Mouse (Mus musculus): ENCODE measurements at regions not wholly inside any gene's neighbourhood (a gene's known extent, or its start where the extent isn't known, plus 50 kb on each side); places are given as distances from the start of the nearest gene placed in this dataset.

- peaks cover 6% of the 10 kb centered on the region; the same call in 1 of the 2 replicates for H3K4me1 ChIP-seq (ENCODE audit: control insufficient read depth, insufficient read depth, insufficient read length, low read length)
- no peak overlapping the region for H3K27ac ChIP-seq (replicated peaks; ENCODE audit: low read depth, low read length)
- no peak overlapping the region for H3K4me3 ChIP-seq (ENCODE audit: insufficient read depth, low read depth, low read length)
Observed at GRCm38 (mm10) chr13:113495595-113496285, 122.6 kb downstream of the Snx18 start.

DNA sequence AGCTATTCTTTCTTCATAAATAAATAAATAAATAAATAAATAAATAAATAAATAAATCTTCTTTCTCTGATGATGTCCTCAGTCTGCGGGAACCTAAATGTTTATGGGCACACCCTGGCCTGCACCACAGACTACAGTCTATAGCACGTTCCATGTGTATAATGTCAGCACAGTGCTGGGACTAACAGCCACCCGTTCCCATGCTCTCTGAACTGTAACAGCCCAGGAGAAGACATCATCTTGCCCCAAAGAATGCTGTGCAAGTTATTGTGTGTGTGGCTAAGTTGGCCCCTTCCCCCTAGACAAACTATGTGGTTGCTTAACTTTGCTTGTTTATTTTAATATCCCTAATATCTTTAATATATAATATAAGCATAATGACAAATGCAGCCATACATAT is 123.2 kb downstream of the Snx18 start:
- Histone ChIP-seq H3K4me1 (ENCODE audit: control insufficient read depth, insufficient read depth, insufficient read length, low read length) (peaks cover 10% of the 10 kb centered on the region; the same call in 1 of the 2 replicates), H3K4me3 (ENCODE audit: insufficient read depth, low read depth, low read length) (no peak overlapping the region), H3K27ac (replicated peaks; ENCODE audit: low read depth, low read length) (no peak overlapping the region)

GRCm38 (mm10) chr13:113494688-113495087 is 123.7 kb downstream of the Snx18 start:
- Histone ChIP-seq H3K27ac (replicated peaks; ENCODE audit: low read depth, low read length) (no peak overlapping the region), H3K4me3 (ENCODE audit: insufficient read depth, low read depth, low read length) (no peak overlapping the region)

DNA sequence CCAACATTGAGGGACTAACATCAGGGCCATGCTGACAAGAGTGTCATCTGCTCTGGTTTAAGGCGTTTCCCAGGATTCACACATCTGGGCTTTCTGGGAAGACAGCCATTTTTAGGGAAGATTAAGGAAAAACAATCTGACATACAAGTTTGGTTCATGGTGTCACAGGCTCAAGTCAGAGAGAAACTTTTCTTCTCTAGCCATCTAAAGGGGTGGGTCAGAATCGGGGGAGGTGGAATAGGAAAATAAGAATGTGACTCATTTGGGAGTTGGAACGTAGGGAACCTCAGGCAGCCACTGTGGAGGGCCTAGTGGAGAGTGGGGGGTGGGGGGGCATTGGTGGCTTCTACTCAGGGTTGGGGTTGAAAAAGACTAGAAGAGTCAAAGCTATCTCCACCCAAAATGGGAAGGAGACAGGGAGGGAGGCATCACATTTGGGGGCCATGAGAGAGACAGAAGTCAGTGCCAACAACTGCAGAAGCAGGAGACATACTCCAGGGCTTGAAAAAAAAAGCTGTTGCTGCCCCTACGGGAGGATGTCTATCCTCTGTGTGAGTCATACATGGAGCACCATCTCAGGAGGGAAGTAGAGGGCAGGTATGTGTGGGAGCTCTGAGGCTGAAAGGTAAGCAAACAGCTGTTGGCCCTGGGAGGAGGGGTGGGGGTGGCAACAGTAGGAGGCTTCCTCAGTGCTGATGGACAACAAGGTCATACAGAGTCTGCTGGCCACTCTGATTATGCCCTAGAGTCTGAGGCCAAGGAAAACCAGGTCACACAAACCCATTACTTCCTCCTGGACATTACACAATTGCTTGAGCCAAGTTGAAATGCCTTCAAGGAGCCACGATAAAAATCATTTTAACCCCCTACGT is 128.2 kb downstream of the Snx18 start:
- Histone ChIP-seq H3K27ac (replicated peaks; ENCODE audit: low read depth, low read length) (peak overlapping the region; percentile 49; the same call in 1 of the 2 replicates), H3K4me1 (ENCODE audit: control insufficient read depth, insufficient read depth, insufficient read length, low read length) (peaks cover 11% of the 10 kb centered on the region; the same call in 1 of the 2 replicates), H3K4me3 (ENCODE audit: insufficient read depth, low read depth, low read length) (no peak overlapping the region)

More at GRCm38 (mm10) chr13:113494688-113495087, 123.7 kb downstream of the Snx18 start:
- H3K4me1 ChIP-seq (ENCODE audit: control insufficient read depth, insufficient read depth, insufficient read length, low read length), result peaks cover 8% of the 10 kb centered on the region; the same call in 1 of the 2 replicates

- H3K4me3 ChIP-seq (ENCODE audit: insufficient read depth, low read depth, low read length), result no peak overlapping the region
- H3K4me1 ChIP-seq (ENCODE audit: control insufficient read depth, insufficient read depth, insufficient read length, low read length), result peaks cover 11% of the 10 kb centered on the region; the same call in 1 of the 2 replicates
- peak overlapping the region; percentile 4; the same call in 1 of the 2 replicates for H3K27ac ChIP-seq (replicated peaks; ENCODE audit: low read depth, low read length)
Observed at GRCm38 (mm10) chr13:113486368-113486955, 131.9 kb downstream of the Snx18 start.

DNA sequence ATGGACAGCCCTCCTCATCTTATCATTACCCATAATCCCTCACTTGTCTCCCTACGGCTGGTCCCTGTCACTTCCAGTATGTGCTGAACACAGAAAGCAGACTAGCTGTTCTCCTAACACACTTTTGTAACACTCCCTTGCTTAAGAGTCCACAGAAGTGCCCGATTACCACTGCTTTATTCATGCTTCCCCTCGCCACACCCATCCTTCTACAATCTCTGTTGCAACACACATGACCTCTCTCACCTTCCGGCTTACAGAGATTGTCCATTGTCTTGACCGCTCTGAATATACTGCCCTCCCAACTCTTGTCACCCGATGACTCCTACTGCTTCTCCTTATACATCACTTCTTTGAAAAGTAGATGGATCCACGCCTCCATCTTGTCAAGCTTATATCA is 132.9 kb downstream of the Snx18 start:
- Histone ChIP-seq H3K27ac (replicated peaks; ENCODE audit: low read depth, low read length) (no peak overlapping the region), H3K4me3 (ENCODE audit: insufficient read depth, low read depth, low read length) (no peak overlapping the region), H3K4me1 (ENCODE audit: control insufficient read depth, insufficient read depth, insufficient read length, low read length) (peaks cover 11% of the 10 kb centered on the region; the same call in 1 of the 2 replicates)

GRCm38 (mm10) chr13:113484159-113484762 is 134.1 kb downstream of the Snx18 start:
- Histone ChIP-seq H3K4me3 (ENCODE audit: insufficient read depth, low read depth, low read length) (no peak overlapping the region), H3K27ac (replicated peaks; ENCODE audit: low read depth, low read length) (no peak overlapping the region), H3K4me1 (ENCODE audit: control insufficient read depth, insufficient read depth, insufficient read length, low read length) (peaks cover 8% of the 10 kb centered on the region; the same call in 1 of the 2 replicates)

DNA sequence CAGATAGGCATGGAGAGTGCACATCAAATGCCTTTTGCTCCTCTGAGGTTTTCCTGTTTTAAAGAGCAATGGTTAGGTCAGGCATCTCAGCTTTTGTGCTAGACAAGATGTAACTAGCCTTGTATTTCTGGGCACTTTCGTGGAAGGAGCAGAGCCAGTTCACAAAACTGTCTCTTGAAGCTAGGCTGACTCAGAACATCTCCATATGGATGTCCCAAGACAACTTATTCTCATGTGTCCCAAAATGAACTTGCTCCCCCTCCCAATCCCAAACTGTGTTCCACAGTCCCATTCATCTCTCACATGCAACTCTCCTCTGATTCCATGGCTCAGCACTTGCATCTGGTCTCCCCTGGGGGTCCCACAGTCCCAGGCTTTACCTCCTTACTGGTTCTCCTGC is 135.5 kb downstream of the Snx18 start:
- Histone ChIP-seq H3K4me3 (ENCODE audit: insufficient read depth, low read depth, low read length) (no peak overlapping the region), H3K27ac (replicated peaks; ENCODE audit: low read depth, low read length) (no peak overlapping the region), H3K4me1 (ENCODE audit: control insufficient read depth, insufficient read depth, insufficient read length, low read length) (peaks cover 8% of the 10 kb centered on the region; the same call in 1 of the 2 replicates)

- H3K4me3 ChIP-seq (ENCODE audit: insufficient read depth, low read depth, low read length), result no peak overlapping the region
Observed at GRCm38 (mm10) chr13:113477901-113478510, 140.4 kb downstream of the Snx18 start.

GRCm38 (mm10) chr13:113470822-113471557 is 147.4 kb downstream of the Snx18 start:
- no peaks in the 10 kb centered on the region for H3K4me1 ChIP-seq (ENCODE audit: control insufficient read depth, insufficient read depth, insufficient read length, low read length)
- no peak overlapping the region for H3K27ac ChIP-seq (replicated peaks; ENCODE audit: low read depth, low read length)
- no peak overlapping the region for H3K4me3 ChIP-seq (ENCODE audit: insufficient read depth, low read depth, low read length)

More at GRCm38 (mm10) chr13:113477901-113478510, 140.4 kb downstream of the Snx18 start:
- H3K4me1 ChIP-seq (ENCODE audit: control insufficient read depth, insufficient read depth, insufficient read length, low read length), result no peaks in the 10 kb centered on the region
- H3K27ac ChIP-seq (replicated peaks; ENCODE audit: low read depth, low read length), result no peak overlapping the region

DNA sequence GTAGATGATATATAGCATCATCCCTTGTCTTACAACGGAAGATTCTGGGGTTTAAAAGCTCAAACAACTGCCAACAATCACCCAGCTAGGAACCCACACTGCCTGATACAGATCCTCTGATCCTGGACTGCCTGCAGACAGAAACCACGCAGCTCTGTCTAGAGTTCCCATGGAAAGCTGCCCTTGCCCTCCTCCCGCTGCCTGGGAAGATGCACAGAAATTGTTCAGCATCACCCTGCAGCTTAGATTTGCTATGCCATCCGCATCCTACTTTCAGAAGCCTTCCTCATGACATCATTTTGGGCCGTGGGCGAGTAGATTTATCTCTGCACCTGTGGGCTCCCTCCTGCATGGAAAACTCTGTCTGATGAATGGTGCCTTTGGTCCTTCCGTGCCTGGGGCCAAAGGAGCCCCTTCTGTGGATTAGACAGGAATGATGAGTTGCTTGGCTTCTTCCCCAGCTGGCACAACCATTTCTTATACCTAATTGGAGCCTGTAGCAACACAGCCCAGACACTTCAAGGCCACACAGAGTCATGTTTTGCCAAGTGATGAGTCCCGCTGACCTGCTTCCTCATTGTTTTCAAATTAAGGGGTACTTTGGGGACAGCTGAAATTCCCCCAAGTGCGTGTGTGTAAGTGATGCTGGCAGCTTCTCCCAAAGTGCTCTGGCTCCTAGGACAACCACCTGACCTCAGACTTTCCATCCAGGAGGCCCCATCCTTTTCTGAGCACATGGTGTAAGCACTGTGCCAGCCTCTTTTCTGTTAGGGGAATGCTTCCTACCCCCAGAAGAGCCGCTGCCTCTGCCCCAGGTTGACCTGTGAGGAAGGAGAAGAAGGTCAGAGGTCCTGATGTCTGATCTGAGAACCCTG is 153.9 kb downstream of the Snx18 start:
- H3K4me1 ChIP-seq (ENCODE audit: control insufficient read depth, insufficient read depth, insufficient read length, low read length), result no peaks in the 10 kb centered on the region
- no peak overlapping the region for H3K27ac ChIP-seq (replicated peaks; ENCODE audit: low read depth, low read length)
- H3K4me3 ChIP-seq (ENCODE audit: insufficient read depth, low read depth, low read length), result no peak overlapping the region

- H3K4me1 ChIP-seq (ENCODE audit: control insufficient read depth, insufficient read depth, insufficient read length, low read length), result no peaks in the 10 kb centered on the region
- H3K4me3 ChIP-seq (ENCODE audit: insufficient read depth, low read depth, low read length), result no peak overlapping the region
- H3K27ac ChIP-seq (replicated peaks; ENCODE audit: low read depth, low read length), result no peak overlapping the region
Observed at GRCm38 (mm10) chr13:113463420-113463819, 154.9 kb downstream of the Snx18 start.

Data from brown adipose tissue, adult 24 weeks (tissue).